Mouse (Mus musculus) urinary bladder, adult 2 months (tissue): ENCODE data around the gene Hps3. TPM values are rescaled to one million over a fixed set of nuclear protein-coding genes. Genes with fewer than 3 reads are reported as not detected.
"Not testable (repeated sequence)": the region's sequence is repeated elsewhere in the genome, so short reads cannot be mapped to it uniquely, and the experiment has no call there.

Experiments
- DNase-seq: peaks from one replicate; pipeline ENCODE4 v3.0.0; 2022; ENCODE audit warnings: low spot score
- polyA plus RNA-seq: library from polyadenylated mRNA; depleted of rRNA; stranded (reverse); fragments of >200 nt; gene quantifications from 2 replicates; pipeline ENCODE4 v1.2.3, GENCODE M21; 2012

Hps3 gene
- polyA plus RNA-seq, 1 experiment = 18.9 TPM

GRCm38 (mm10) chr3:20007275-20007674 is 27.8 kb downstream of the Hps3 start:
- DNase-seq = no peak

DNA sequence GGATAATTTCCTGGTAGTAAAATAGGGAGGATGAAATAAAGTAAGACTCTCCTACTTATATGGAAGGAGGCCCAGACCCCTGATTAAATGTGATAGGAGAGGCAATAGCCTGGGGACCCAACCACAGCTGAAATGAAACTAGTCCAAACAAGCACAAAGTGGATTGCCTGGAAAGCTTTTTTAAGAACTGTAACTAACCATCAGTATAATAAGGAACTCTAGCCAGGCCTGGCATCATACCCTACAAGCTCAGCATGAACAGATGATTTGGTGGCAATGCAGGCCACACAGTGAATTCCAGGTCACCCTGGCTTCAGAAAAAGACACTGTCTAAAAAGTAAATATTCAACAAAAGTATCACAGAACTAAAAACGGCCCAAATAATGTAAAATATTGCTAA is 29.5 kb downstream of the Hps3 start:
- no peak for DNase-seq

DNA sequence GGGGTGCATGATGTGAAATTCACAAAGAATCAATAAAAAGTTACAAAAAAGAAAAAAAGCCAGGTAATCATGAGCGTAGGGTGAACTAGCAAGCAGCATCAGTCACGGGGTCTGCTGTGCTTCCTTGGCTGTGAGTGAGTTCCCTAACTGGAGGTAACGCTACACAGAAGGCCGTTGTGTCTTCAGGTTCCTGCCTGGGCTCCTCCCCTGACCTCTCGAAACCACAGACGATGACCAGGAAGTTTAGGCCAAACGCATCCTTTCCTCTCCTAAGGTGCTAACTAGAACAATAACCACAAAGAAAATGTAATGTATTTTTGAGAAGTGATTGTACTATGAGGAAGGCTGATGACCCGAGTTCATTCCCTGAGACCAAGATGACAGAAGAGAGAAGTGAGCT is 30.7 kb downstream of the Hps3 start:
- DNase-seq = no peak

DNA sequence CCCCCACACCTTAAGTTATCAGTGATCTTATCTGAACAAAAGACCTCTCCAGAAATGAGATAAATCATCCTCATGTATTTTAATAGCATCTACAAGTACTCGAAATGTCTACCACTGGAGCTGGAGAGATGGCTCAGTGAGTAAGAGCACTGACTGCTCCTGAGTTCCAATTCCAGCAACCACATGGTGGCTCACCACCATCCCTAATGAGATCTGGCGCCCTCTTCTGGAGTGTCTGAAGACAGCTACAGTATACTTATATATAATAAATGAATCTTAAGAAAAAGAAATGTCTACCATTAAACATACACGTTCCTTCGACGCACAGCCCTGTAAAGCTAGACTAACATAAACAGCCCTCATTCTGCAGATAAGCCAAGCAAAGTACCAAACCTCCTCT is 32.3 kb downstream of the Hps3 start:
- no peak for DNase-seq

DNA sequence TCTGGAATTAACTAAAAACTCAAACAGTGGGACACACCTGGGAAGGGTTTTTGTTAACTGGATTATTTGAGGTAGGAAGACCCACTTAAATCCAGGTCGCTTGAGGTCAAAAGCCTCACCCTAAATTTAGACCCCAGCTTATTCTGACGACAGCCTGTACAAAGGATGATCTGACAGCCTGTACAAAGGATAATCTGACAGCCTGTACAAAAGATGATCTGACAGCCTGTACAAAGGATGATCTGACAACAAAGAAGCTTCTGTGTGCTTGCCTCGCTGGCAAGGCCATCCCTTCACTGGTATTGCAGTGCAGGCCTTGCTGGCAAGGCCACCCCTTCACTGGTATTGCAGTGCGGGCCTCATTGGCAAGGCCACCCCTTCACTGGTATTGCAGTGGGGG is 34.3 kb downstream of the Hps3 start:
- DNase-seq = no peak

DNA sequence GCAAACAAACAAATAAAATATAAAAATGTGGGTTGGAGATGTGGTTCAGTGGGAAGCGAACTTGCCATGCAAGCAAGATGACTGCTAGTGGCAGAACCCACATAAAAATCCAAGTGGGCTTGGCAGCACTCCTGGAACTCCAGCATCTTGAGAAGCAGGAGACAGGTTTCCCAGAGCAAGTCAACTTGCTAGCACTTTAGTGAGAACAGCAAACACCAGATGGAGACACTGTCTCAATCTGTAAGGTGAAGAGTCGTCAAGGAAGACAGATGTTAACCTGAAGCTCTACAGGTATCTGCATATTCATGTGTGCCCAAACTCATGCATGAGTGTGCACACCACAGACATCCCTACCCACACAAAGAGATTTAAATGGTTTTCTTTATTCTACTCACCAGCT is 35.6 kb downstream of the Hps3 start:
- no peak for DNase-seq

DNA sequence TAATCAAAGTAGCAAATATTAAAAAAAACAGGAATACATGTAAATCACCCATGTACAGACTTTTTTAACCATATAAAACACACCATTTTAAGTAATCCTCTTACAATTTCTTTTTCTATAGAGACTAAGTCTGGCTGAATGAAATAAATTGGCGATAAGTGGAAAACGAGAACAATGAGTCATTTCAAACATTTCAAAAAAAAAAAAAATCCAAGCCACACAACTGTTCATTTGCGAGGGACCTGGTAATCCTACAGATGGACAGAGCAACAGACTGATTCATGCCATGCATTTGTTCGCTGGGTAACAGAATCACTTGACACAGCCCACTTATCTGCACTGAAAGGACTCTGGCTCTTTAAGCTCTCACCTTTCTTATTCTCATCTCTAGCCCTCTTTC is 42.7 kb downstream of the Hps3 start:
- no peak for DNase-seq

DNA sequence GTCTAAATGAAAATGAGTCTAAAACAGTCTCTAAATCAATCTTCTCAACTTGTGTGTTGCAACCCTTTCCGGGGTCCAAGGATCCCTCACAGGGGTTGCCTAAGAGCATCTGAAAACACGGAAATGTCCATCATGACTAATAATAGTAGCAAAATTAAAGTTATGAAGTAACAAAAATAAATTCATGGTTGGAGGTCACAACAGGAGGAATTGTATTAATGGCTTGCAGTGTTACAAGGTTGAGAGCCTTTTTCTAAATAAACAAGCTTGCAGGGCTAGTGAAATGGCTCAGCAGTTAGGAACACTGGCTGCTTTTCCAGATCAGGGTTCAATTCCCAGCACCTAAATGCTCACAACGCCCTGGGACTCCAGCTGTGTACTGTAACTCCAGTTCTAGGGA is 45.1 kb downstream of the Hps3 start:
- no peak for DNase-seq

DNA sequence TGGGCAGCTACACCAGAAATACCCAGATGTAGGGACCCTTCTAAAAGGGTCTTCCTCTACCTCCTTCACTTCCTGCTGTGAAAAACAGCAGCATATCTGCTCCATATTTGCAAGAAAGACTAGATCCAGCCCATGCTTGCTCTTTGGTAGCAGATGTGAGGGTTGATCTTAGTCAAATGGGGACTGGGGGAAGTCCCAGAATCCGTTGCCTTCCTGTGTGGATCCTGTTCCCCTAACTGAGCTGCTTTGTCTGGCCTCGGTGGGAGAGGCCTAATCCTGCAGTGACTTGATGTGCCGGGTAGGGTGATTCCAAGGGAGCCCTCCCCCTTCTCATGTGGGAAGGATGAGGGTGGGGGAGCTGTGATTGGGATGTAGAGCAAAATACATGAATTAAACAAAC is 49.0 kb downstream of the Hps3 start:
- DNase-seq = no peak

- DNase-seq = no peak
These were observed 52.3 kb downstream of the Hps3 start for GRCm38 (mm10) chr3:19982846-19983245.

GRCm38 (mm10) chr3:19981156-19981555 is 54.0 kb downstream of the Hps3 start:
- DNase-seq = no peak

- DNase-seq = no peak
These were observed 56.6 kb downstream of the Hps3 start for GRCm38 (mm10) chr3:19978474-19978873.

DNA sequence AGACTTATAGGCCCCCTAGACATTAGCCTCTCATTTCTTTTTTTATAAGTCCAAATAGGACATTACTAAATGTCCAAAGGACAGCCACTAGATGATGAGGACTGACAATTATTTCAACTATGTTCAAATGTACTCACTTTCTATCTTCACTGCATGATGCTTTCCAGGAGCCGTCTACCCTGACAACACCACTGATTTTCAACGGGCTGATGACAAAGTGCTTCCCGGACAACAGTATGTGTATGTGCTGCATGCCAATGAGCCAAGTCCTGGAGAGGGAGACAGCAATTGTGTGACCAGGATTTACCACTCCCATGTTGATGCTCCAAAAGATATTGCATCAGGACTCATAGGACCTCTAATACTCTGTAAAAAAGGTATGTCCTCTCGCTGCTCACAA is 69.0 kb downstream of the Hps3 start:
- DNase-seq = no peak

DNA sequence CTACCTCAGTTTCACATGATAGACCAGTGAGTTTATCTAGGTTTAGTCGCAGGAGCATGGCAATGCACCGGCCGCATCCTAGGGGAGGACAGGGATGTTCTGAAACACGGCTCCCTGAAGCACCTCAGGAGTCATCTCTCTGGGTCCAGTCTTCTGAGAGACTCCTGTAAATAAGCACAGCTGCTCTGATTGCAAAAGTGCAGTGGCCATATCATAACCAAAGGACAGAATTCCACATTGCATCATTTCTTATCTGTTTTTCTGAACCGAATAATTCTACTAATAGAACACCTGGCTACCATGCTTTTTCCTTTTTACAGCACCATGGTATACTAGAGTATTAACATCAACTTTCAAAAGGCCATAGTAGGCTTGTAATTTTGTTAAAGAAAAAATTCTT is 69.9 kb downstream of the Hps3 start:
- DNase-seq = no peak

- no peak for DNase-seq
These were observed 70.4 kb downstream of the Hps3 start for GRCm38 (mm10) chr3:19964625-19965188.

- DNase-seq = no peak
These were observed 72.2 kb downstream of the Hps3 start for GRCm38 (mm10) chr3:19962769-19963513.

DNA sequence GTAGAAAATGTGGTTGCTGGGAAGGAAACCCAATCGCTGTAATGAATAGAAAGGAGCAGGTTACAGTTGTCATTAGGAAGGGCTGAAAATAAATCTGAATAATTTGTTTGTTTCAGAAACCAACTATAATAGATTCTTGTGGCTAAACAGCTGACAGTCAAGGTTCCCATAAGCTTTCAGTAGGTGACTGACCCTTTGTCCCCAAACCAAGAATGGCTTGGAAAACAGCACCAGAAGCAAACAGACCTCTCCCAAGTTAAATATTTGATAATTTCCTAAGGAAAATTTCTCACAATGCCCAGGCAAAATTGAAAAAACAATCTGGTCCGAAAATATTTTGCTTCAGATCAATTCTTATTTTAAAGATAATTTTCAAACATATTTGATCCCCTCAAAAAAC is 73.8 kb downstream of the Hps3 start:
- no peak for DNase-seq

DNA sequence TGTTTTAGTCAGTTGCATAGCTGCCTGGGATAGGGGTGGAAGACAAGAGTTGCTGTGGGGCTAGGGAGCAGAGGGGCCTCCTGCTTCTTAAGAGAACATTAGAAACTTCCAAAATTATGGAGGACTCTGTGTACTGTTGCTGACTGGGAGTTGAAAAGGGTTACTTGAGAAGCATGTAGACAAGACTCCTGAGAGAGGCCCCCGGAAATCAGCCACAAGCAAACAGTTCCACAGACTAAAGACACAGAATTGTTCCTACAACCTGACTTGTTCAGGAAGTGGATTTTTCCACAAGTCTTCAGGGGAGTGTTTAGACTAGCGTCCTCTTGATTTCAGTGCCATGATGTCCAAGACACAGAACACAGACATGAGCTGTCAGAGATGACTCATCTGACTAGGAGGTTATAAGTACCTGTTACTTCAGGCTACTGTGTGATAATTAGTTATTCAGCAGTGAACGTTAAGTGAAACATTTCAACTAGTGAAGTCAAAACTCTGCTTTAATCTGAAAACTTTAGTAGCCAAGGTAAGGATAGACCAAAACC is 74.5 kb downstream of the Hps3 start:
- no peak for DNase-seq

- DNase-seq = no peak
These were observed 76.1 kb downstream of the Hps3 start for GRCm38 (mm10) chr3:19958983-19959382.

DNA sequence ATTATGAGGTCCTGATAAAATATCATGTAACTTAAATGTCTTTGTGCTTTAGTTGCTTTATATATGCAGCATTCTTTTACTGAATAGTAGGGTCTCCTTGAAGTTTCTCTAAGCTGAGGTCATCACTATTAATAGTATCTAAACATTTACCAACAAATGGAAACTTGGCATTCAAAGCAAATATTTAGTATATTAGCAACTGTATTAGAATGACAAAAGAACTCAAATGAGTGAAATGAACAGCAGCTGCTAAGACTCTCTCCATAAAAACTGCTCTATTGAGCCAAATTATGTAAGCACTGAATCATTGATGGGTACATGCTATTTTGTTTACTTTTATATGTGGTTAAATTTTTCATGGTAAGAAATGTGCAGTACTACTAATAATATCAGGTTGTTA is 77.1 kb downstream of the Hps3 start:
- DNase-seq = no peak

DNA sequence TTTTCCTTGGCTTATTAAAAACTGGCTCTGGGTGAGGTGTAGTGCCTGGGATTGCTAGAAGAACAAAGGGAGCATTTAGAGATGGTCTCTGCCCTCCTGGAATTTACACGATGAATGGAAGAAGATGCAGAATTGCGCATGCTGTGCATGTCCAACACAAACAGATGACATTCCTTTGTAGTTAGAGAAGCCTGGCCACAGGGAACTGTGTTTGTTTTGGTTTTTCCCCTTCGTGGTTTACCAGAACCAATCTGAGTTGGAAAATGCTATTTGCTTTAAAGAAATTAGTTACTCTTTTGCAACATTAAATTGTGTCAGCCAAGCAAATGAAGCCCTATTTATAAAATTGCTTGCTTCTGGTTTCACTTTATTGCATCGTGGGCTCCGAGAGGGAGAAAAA is 78.2 kb downstream of the Hps3 start, which contains the start of gene Cp:
Cp (plus strand) TSS at position 170 of the 400 bp plus-strand sequence.
- no peak for DNase-seq

- no peak for DNase-seq
These were observed 81.2 kb downstream of the Hps3 start for GRCm38 (mm10) chr3:19953865-19954264.

- DNase-seq = no peak
These were observed 81.7 kb downstream of the Hps3 start for GRCm38 (mm10) chr3:19953425-19953824.

DNA sequence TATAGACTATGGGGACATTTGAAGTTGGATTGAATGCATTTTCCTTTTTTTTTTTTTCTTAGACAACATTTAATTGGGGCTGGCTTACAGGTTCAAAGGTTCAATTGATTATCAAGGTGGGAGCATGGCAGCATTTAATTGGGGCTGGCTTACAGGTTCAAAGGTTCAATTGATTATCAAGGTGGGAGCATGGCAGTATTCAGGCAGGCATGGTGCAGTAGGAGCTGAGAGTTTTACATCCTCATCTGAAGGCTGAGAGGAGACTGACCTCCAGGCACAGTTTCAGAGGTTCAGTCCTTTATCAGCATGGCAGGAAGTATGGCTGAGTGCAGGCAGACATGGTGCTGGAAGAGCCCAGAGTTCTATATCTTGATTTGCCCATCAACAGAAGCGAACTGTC is 85.7 kb downstream of the Hps3 start:
- DNase-seq = not testable (repeated sequence)
